Mouse (Mus musculus): Measurements from ENCODE around the gene Pcbd1. TPM values are rescaled to one million over a fixed set of nuclear protein-coding genes. Genes with fewer than 3 reads are reported as not detected.

Pcbd1 gene
- polyA plus RNA-seq, 1 experiment from 2014 or later: 356 TPM

DNA sequence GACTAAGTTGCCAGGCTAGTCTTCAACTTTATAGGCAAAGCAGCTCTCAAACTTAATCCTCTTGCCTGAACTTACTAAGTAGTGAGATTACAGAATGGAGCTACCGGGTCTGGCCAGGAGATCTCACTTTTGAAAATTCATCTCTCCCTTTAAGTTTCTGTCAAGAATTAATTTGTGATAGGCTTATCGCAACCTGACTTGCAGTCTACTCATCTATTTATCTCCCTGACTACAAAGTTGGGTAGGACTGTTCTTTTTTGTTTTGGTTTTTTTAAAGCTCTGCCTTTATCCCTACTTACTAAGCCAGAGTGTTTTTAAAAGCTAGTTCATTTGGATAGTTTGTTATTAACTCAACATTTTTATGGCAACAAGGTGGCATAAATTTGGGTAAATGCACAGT, 35.3 kb downstream of the Pcbd1 start:
- H3K4me2 ChIP-seq (ENCODE audit: low read length): no peak overlapping the region
- WGBS: 93% methylated on average over 2 of the region's 2 CpGs
- no peaks in the 10 kb centered on the region for H3K9me3 ChIP-seq (replicated peaks; ENCODE audit: low read length)
- H3K9ac ChIP-seq (ENCODE audit: low read depth, low read length): no peak overlapping the region
- no peak for TF ChIP-seq CTCF (IDR thresholded peaks at IDR 0.05; ENCODE audit: low read depth)
- no peak for ATAC-seq (replicated peaks; ENCODE audit: low FRiP score, low read depth)
- no peak overlapping the region for H3K27ac ChIP-seq
- no peaks in the 10 kb centered on the region for H3K4me1 ChIP-seq (replicated peaks; ENCODE audit: insufficient read depth, low read length)
- H3K4me3 ChIP-seq (replicated peaks; ENCODE audit: low read depth, low read length): no peak overlapping the region
- no peak for DNase-seq (ENCODE audit: low spot score)
- H3K27me3 ChIP-seq (ENCODE audit: insufficient read depth, low read length): no peaks in the 10 kb centered on the region
- 0 out of 2 replicates have a peak, but pooled peaks cover 3% of the 10 kb centered on the region for H3K36me3 ChIP-seq (ENCODE audit: insufficient read depth, low read length)

DNA sequence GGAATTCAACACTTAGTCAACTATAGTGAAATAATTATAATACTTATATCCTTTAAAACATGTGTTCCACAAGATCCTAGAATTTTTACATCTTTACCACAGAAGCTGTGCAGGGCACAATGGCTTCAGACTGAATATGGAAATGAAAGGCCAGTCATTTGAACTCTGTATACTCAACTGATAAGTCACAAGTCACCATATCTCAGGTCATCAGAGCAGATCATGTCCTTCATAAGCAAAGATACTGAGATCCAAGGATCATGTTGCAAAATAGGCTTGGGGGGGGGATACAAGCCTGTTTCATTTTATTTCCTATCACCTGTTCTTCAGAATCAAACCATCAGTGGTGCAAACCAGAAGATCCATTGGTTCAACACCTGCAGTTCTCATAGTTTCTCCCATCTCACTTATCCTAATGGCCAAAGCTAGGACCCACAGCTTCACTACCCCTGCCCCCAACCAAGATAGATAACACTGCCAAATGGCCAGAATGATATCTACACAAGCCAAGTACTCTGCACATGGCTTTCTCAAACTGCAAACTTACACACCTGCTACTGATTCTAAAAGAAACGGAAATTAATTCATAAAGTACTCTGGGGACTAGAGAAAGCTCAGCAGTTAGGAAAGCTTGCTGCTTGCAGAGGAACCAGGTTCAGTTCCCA, 39.7 kb downstream of the Pcbd1 start:
- no peak overlapping the region for H3K4me3 ChIP-seq (replicated peaks; ENCODE audit: low read depth, low read length)
- H3K36me3 ChIP-seq (ENCODE audit: insufficient read depth, low read length): 0 out of 2 replicates have a peak, but pooled peaks cover 6% of the 10 kb centered on the region
- ATAC-seq (replicated peaks; ENCODE audit: low FRiP score, low read depth) (no peak), DNase-seq (ENCODE audit: low spot score) (no peak)
- H3K27ac ChIP-seq: no peak overlapping the region
- H3K4me2 ChIP-seq (ENCODE audit: low read length): no peak overlapping the region
- H3K9me3 ChIP-seq (replicated peaks; ENCODE audit: low read length): no peaks in the 10 kb centered on the region
- no peak for TF ChIP-seq CTCF (IDR thresholded peaks at IDR 0.05; ENCODE audit: low read depth)
- no peaks in the 10 kb centered on the region for H3K4me1 ChIP-seq (replicated peaks; ENCODE audit: insufficient read depth, low read length)
- WGBS: 96% methylated on average over 1 of the region's 1 CpGs
- no peaks in the 10 kb centered on the region for H3K27me3 ChIP-seq (ENCODE audit: insufficient read depth, low read length)
- no peak overlapping the region for H3K9ac ChIP-seq (ENCODE audit: low read depth, low read length)

DNA sequence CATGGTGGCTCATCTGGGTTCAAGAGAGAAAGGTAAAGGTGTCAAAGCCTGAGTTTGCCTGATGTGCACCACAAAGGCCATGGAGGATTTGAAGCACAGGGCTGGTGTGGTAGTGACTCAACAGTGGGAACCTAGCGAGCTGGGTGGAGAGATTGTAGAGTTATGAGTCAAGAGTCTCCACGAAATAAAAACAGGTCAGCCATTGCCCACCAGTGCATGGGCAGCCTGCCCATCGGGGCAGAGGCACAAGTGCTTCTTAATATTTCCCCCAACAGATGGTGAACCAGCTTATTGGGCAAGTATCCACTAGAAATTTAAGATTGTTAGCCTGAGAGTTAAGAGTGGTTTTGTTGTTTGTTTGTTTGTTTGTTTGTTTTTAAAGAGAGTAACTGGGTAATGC, 41.8 kb downstream of the Pcbd1 start:
- no peak for ATAC-seq (replicated peaks; ENCODE audit: low FRiP score, low read depth)

DNA sequence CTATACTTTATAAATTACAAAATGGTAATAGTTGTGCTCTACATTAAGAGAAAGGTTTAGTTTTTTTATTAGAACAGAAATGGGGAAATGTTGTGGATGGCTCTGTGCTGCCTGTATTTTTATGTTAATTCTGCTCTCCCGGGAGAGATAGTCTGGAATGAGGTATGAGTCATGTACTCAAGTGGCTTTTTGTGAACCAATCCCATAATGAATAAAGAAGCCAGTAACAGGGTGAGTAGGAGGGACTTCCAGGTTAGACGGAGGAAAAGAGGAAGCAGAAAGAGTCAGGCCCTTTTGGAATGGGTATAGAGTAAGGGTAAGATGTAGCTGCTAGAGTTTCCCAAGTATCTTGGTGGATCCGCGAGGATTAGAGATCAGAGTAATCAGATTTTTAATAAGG, 44.9 kb downstream of the Pcbd1 start:
- H3K9me3 ChIP-seq (replicated peaks; ENCODE audit: low read length): no peaks in the 10 kb centered on the region
- no peak for TF ChIP-seq CTCF (IDR thresholded peaks at IDR 0.05; ENCODE audit: low read depth)
- H3K27ac ChIP-seq: no peak overlapping the region
- no peak for ATAC-seq (replicated peaks; ENCODE audit: low FRiP score, low read depth)
- H3K4me3 ChIP-seq (replicated peaks; ENCODE audit: low read depth, low read length): no peak overlapping the region
- H3K4me1 ChIP-seq (replicated peaks; ENCODE audit: insufficient read depth, low read length): no peaks in the 10 kb centered on the region
- H3K4me2 ChIP-seq (ENCODE audit: low read length): no peak overlapping the region
- DNase-seq (ENCODE audit: low spot score): no peak
- H3K9ac ChIP-seq (ENCODE audit: low read depth, low read length): no peak overlapping the region
- WGBS: 77% methylated on average over 4 of the region's 4 CpGs
- no peaks in the 10 kb centered on the region for H3K27me3 ChIP-seq (ENCODE audit: insufficient read depth, low read length)
- 0 out of 2 replicates have a peak, but pooled peaks cover 6% of the 10 kb centered on the region for H3K36me3 ChIP-seq (ENCODE audit: insufficient read depth, low read length)

More for the DNA sequence above, 41.8 kb downstream of the Pcbd1 start:
- Histone ChIP-seq H3K27ac (no peak overlapping the region), H3K4me1 (replicated peaks; ENCODE audit: insufficient read depth, low read length) (no peaks in the 10 kb centered on the region), H3K9me3 (replicated peaks; ENCODE audit: low read length) (no peaks in the 10 kb centered on the region), H3K27me3 (ENCODE audit: insufficient read depth, low read length) (no peaks in the 10 kb centered on the region), H3K36me3 (ENCODE audit: insufficient read depth, low read length) (0 out of 2 replicates have a peak, but pooled peaks cover 6% of the 10 kb centered on the region), H3K4me2 (ENCODE audit: low read length) (no peak overlapping the region), H3K4me3 (replicated peaks; ENCODE audit: low read depth, low read length) (no peak overlapping the region), H3K9ac (ENCODE audit: low read depth, low read length) (no peak overlapping the region)
- TF ChIP-seq CTCF (IDR thresholded peaks at IDR 0.05; ENCODE audit: low read depth): no peak
- 83% methylated on average over 3 of the region's 3 CpGs for WGBS
- no peak for DNase-seq (ENCODE audit: low spot score)

DNA sequence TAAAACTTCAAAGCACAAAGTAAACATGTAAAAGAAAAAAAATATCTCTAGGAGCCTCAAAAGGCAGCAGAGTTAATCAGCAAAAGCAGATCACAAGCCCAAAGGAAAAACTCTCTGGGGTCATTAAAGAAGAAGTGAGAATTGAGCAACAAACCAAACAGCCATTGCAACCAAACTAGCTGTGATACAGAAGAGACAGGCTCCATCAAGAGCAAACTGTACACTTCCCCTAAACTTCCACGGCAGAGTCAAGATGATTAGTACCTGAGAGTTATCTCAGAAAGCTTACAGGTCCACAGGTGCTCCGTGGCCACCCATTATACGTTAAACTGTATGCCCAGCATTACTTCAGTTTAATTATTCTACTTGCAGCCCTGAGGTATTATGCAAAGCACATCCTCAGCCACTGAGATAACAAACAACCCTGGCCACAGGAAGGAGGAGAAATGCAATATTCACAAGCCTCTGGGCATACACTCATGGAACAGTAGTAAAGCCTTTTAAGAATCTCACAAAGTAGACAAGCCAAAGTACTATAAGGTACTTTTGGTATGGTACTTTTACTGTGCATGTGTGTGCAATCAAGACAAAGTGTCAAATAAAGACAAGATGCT, 46.2 kb downstream of the Pcbd1 start:
- H3K27me3 ChIP-seq (ENCODE audit: insufficient read depth, low read length): no peaks in the 10 kb centered on the region
- no peak overlapping the region for H3K4me2 ChIP-seq (ENCODE audit: low read length)
- no peaks in the 10 kb centered on the region for H3K4me1 ChIP-seq (replicated peaks; ENCODE audit: insufficient read depth, low read length)
- H3K9me3 ChIP-seq (replicated peaks; ENCODE audit: low read length): no peaks in the 10 kb centered on the region
- WGBS: 53% methylated on average over 3 of the region's 3 CpGs
- 0 out of 2 replicates have a peak, but pooled peaks cover 10% of the 10 kb centered on the region for H3K36me3 ChIP-seq (ENCODE audit: insufficient read depth, low read length)
- ATAC-seq (replicated peaks; ENCODE audit: low FRiP score, low read depth) (no peak), DNase-seq (ENCODE audit: low spot score) (no peak)
- H3K27ac ChIP-seq: no peak overlapping the region
- H3K4me3 ChIP-seq (replicated peaks; ENCODE audit: low read depth, low read length): no peak overlapping the region
- no peak overlapping the region for H3K9ac ChIP-seq (ENCODE audit: low read depth, low read length)
- TF ChIP-seq CTCF (IDR thresholded peaks at IDR 0.05; ENCODE audit: low read depth): no peak

DNA sequence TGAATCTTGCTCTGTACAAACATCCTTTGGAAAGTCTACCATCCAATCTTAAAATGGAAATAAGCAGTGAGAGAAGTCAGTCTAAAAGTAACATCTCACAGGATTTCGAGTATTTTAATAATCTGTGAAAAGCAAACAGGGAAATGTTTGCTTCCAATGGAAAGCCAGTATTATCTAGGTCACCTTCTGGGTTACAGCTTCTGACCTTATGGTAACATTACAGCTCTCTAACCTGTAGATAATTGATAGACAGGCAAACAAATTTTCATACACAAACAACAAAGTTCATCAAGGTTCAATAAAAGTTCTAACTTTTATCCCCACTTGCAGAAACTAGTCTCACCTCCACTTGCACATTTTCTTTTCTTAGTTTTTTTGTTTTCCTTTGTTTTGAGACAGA, 48.4 kb downstream of the Pcbd1 start:
- Histone ChIP-seq H3K27me3 (ENCODE audit: insufficient read depth, low read length) (no peaks in the 10 kb centered on the region), H3K4me2 (ENCODE audit: low read length) (no peak overlapping the region), H3K4me1 (replicated peaks; ENCODE audit: insufficient read depth, low read length) (no peaks in the 10 kb centered on the region), H3K9me3 (replicated peaks; ENCODE audit: low read length) (no peaks in the 10 kb centered on the region), H3K9ac (ENCODE audit: low read depth, low read length) (no peak overlapping the region), H3K27ac (no peak overlapping the region), H3K36me3 (ENCODE audit: insufficient read depth, low read length) (0 out of 2 replicates have a peak, but pooled peaks cover 8% of the 10 kb centered on the region), H3K4me3 (replicated peaks; ENCODE audit: low read depth, low read length) (no peak overlapping the region)
- ATAC-seq (replicated peaks; ENCODE audit: low FRiP score, low read depth) (no peak), DNase-seq (ENCODE audit: low spot score) (no peak)
- TF ChIP-seq CTCF (IDR thresholded peaks at IDR 0.05; ENCODE audit: low read depth): no peak
- WGBS: 78% methylated on average over 1 of the region's 1 CpGs
